Mouse (Mus musculus) lung, postnatal 0 days (tissue): ENCODE results near the gene Fbxw7.

Experiments
- CTCF ChIP-seq: IDR thresholded peaks from 2 replicates; pipeline ENCODE4 v1.5.1; 2016; ENCODE audit warnings: antibody characterized with exemption, mild to moderate bottlenecking
- EP300 ChIP-seq: IDR thresholded peaks from 2 replicates; pipeline ENCODE4 v1.6.1; 2016; ENCODE audit warnings: antibody characterized with exemption, mild to moderate bottlenecking, control low read depth

GRCm38 (mm10) chr3:84837984-84838383 is 22.9 kb downstream of the Fbxw7 start:
- TF ChIP-seq CTCF (no peak), EP300 (no peak)
